Mouse (Mus musculus): ENCODE results near the gene Nfs1. TPM values are rescaled to one million over a fixed set of nuclear protein-coding genes. Genes with fewer than 3 reads are reported as not detected.

Nfs1 gene
- 33.0 to 35.9 TPM (median 34.0 TPM) in 4 replicates for total RNA-seq (2023)

DNA sequence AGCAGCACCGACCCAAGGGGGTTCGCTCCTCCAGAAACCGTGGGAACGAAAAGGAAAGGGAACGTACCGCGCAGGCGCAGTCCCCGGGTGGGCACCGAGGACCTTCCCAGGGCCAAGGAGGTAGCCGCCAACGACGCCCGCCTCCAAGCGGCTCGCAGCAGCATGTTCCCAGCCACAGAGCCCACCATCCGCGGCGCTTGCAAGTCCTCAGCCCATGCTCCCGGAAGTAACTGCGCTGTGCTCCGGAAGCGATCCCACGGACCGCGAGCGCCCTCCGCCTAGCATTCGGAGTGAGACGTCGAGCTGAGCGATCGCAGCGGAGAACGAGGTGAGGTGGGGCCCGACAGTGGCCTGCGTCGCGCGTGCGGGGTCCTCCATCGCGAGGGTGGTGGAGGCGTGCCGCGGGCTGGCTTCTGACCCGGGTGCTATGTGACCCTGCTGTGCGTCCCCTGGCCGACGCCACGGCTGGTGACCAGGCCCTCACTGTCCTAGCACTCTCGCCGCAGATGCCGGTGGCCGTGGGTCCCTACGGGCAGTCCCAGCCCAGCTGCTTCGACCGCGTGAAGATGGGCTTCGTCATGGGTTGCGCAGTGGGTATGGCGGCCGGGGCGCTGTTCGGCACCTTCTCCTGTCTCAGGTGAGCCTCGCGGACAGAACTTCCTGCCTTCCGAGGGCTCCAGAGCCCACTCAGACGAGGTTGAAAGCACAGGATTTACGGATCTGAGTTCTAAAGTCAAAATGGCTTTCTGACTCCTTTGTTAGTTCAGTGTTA lies at the start of gene Nfs1, which contains the start of gene Romo1:
Gene Nfs1 (minus strand): TSS at position 234 of the 772 bp plus-strand sequence.
Gene Romo1 (plus strand): TSS at position 87 of the 772 bp plus-strand sequence.

DNA sequence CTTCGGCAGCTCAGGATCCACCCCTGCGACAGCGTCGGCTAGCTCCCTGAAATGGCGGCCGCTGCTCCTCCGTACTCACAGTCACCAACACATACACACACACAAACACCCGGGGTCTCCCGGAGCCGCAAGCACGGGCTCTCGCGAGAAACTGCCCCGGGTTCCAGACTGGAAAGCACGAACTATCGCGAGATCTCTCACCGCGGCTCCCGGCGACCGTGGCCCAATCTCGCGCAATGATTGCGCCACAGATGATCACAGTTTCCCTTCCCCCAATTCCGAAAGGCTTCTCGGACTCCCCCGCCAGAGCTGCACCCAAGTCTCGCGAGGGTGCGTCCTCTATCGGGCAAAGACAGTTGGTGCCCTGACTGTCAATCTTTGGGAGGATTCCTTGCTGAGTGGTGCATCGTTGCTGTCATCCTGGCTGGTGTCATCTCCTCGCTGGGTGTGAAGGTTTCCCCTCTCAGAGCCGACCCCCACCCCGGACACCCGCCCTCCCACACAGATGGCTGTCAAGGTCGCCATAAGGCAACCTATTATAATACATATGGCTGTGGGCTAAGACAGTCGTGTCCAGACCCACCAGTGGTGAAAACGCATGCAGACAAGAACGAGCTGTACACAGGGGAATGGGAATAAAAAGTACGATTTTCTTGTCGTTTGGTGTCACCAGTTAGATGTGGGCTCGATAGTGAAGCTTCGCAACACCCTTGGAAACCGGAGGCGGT lies 36.3 kb upstream of the Nfs1 start, which contains the start of gene Rbm39:
Gene Rbm39 (minus strand): TSS at position 145 of the 728 bp plus-strand sequence.

DNA sequence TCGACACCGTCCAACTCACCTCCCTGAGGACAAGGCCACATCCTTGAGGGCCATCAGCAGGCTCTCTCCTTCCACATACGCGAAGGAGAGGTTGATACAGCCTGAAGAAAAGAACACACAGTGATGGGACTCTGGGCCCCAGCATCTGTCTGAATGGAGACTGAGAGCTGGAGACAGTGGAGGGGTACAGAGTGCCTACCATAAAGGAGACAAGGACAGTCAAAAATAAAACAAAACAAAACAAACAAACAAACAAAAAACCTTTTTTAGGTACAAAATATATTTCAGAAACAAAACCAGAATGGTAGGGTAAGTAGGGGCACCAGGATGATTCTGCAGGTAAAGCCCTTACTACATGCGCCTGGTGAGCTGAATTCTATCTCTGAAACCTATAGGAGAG lies 17.0 kb downstream of the Nfs1 start, which contains the start of gene Gm28036:
Gene Gm28036 (minus strand): TSS at position 101 of the 400 bp plus-strand sequence.

DNA sequence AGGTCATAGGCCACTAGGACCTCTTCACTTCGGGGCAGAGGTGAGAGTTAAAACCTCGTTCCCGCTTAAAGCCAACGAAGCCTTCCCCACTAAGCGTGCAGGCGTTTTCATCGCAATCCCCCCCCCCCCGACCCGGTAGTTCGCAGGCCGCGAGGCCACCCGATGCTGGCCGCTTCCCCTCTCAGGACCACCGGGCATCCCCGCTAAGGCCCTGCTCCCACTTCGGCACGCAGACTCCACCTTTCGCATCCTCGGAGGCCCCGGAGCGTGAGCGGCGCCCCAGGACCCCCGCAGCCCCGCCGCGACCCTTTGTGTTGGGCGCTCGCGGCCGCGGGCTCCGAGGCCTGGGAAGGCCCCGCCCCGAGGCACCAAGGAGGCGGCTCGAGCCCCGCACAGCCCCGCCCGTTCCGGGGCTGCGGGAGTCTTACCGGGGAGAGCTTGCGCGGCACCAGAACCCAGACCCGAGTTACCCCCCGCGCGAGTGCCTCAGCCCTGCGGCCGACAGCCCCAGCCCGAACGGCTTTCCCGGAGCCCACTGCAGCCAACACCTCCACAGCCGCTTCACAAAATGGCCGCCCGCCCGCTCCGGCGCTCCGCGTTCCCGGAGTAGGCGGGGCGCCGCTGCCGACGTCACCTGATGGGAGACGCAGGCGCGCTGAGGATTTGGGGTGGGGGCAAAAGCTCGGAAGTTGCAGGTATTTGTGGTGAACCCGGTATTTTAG lies 32.5 kb downstream of the Nfs1 start, which contains the start of the genes Cpne1 and Rbm12:
Gene Cpne1 (minus strand): TSS at position 608 of the 722 bp plus-strand sequence.
Gene Rbm12 (minus strand): TSS at position 621 of the 722 bp plus-strand sequence.

Other genes with a start within 250 kb of the Nfs1 start
- gene Uqcc1, start 213.9 kb downstream of the Nfs1 start, total RNA-seq (2023), result 32.0 to 42.2 TPM (median 34.6 TPM) in 4 replicates
- not detected in 4 replicates for gene Gm15557, start 203.5 kb downstream of the Nfs1 start, total RNA-seq (2023)
- gene Gdf5, start 198.8 kb downstream of the Nfs1 start, total RNA-seq (2023), result not detected in 4 replicates
- gene Cep250, start 187.7 kb downstream of the Nfs1 start, total RNA-seq (2023), result 58.5 to 72.8 TPM (median 62.7 TPM) in 4 replicates
- gene 6430550D23Rik, start 136.2 kb downstream of the Nfs1 start, total RNA-seq (2023), result 1.3 to 3.1 TPM (median 2.2 TPM) in 4 replicates
- 66.9 to 83.2 TPM (median 76.8 TPM) in 4 replicates for gene Ergic3, start 136.1 kb downstream of the Nfs1 start, total RNA-seq (2023)
- not detected in 4 replicates for gene Fer1l4, start 91.2 kb downstream of the Nfs1 start, total RNA-seq (2023)
- gene Spag4, start 79.0 kb downstream of the Nfs1 start, total RNA-seq (2023), result 5.0 to 7.5 TPM (median 6.1 TPM) in 4 replicates
- 79.5 to 86.0 TPM (median 84.3 TPM) in 4 replicates for gene Cpne1, start 32.2 kb downstream of the Nfs1 start, total RNA-seq (2023)
- gene Rbm12, start 32.2 kb downstream of the Nfs1 start, total RNA-seq (2023), result 33.1 to 45.0 TPM (median 37.1 TPM) in 4 replicates
- gene Gm28036, start 17.1 kb downstream of the Nfs1 start, total RNA-seq (2023), result 19.5 to 34.3 TPM (median 24.2 TPM) in 4 replicates
- gene Romo1, start 147 bp downstream of the Nfs1 start, total RNA-seq (2023), result 64.3 to 96.4 TPM (median 77.6 TPM) in 4 replicates
- gene Rbm39, start 36.1 kb upstream of the Nfs1 start, total RNA-seq (2023), result 2,113 to 2,186 TPM (median 2,159 TPM) in 4 replicates
- gene Phf20, start 52.3 kb upstream of the Nfs1 start, total RNA-seq (2023), result 87.3 to 94.5 TPM (median 92.0 TPM) in 4 replicates
- 8.7 to 10.7 TPM (median 9.9 TPM) in 4 replicates for gene Cnbd2, start 168.1 kb upstream of the Nfs1 start, total RNA-seq (2023)
- gene Scand1, start 168.5 kb upstream of the Nfs1 start, total RNA-seq (2023), result 136 to 156 TPM (median 147 TPM) in 4 replicates

All from B cell, adult 62 days (primary cell).